Mouse (Mus musculus): ENCODE data around the gene Ttc26.

- no peak for TF ChIP-seq EP300 (IDR thresholded peaks at IDR 0.05; ENCODE audit: low read depth)
- TF ChIP-seq CTCF (IDR thresholded peaks at IDR 0.05; ENCODE audit: low read depth) = no peak
Observed at GRCm38 (mm10) chr6:38448295-38448694, 67.0 kb downstream of the Ttc26 start.

All from heart, postnatal 0 days (tissue).